Mouse (Mus musculus) myocyte (in vitro differentiated cells): ENCODE measurements around the gene Vps4b.

Experiments used
- MYOD1 ChIP-seq, 3 experiments: IDR thresholded peaks; one replicate each; pipeline ENCODE4 v1.6.1; 2011; ENCODE audit warnings: control low read depth in 2 of 3, low read depth in 2 of 3, mild to moderate bottlenecking in 2 of 3, moderate library complexity in 1 of 3; ENCODE audit not compliant: insufficient read length in 2 of 3, control insufficient read depth in 1 of 3
- MYOG ChIP-seq, 3 experiments: IDR thresholded peaks; one replicate each; pipeline ENCODE4 v1.6.1; 2011; ENCODE audit warnings: control low read depth in 2 of 3, low read depth in 2 of 3, mild to moderate bottlenecking in 2 of 3; ENCODE audit not compliant: insufficient read length in 2 of 3, control insufficient read depth in 1 of 3, insufficient read depth in 1 of 3
- POLR2A ChIP-seq: IDR thresholded peaks from one replicate; pipeline ENCODE4 v1.6.1; 2011; ENCODE audit warnings: low read depth, mild to moderate bottlenecking, control low read depth, moderate library complexity; ENCODE audit not compliant: insufficient read length
- POLR2AphosphoS2 ChIP-seq: IDR thresholded peaks from one replicate; pipeline ENCODE4 v1.6.1; 2011; ENCODE audit warnings: low read depth, control low read depth; ENCODE audit not compliant: insufficient read length
- REST ChIP-seq: IDR thresholded peaks from one replicate; pipeline ENCODE4 v1.6.1; 2011; ENCODE audit warnings: mild to moderate bottlenecking, control low read depth, moderate library complexity; ENCODE audit not compliant: insufficient read depth, insufficient read length
- TCF12 ChIP-seq: IDR thresholded peaks from one replicate; pipeline ENCODE4 v1.6.1; 2011; ENCODE audit warnings: mild to moderate bottlenecking, control low read depth; ENCODE audit not compliant: poor library complexity, insufficient read depth, severe bottlenecking
- USF1 ChIP-seq: IDR thresholded peaks from one replicate; pipeline ENCODE4 v1.6.1; 2011; ENCODE audit warnings: low read depth, mild to moderate bottlenecking, control low read depth, moderate library complexity

- TF ChIP-seq MYOD1 (IDR thresholded peaks at IDR 0.05; ENCODE audit: control insufficient read depth in 1 of 3, insufficient read length in 2 of 3, low read depth in 2 of 3) (no peak), POLR2AphosphoS2 (no peak), POLR2A (no peak), MYOG (IDR thresholded peaks at IDR 0.05; ENCODE audit: control insufficient read depth in 1 of 3, insufficient read depth in 1 of 3, insufficient read length in 2 of 3, low read depth in 2 of 3) (no peak), USF1 (no peak), TCF12 (no peak), REST (no peak)
Measured at GRCm38 (mm10) chr1:106822297-106822696, 25.8 kb upstream of the Vps4b start.
